Mouse (Mus musculus): ENCODE measurements at regions not wholly inside any gene's neighbourhood (a gene's known extent, or its start where the extent isn't known, plus 50 kb on each side); places are given as distances from the start of the nearest gene placed in this dataset.

DNA sequence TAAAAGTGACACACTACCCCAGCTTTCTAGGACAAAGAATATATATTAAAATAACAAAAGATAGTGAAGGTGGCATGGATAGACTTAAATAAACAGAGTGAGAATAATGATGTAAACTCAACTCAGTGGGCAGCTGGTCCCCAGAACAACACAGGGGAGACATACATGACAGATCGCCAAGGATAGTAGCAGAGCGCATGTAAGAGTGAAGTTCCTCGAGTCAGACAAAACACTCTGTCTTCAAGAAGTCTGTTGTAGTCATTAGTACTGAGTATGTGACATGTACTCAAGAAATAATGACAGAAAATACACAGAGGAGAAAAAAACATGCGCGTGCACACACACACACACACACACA lies 74.8 kb upstream of the Stxbp5l start:
- DNase-seq (ENCODE audit: extremely low read depth, low read depth, low spot score): no peak

GRCm38 (mm10) chr16:37458592-37459532 lies 74.1 kb upstream of the Stxbp5l start:
- no peak for DNase-seq (ENCODE audit: extremely low read depth, low read depth, low spot score)

DNA sequence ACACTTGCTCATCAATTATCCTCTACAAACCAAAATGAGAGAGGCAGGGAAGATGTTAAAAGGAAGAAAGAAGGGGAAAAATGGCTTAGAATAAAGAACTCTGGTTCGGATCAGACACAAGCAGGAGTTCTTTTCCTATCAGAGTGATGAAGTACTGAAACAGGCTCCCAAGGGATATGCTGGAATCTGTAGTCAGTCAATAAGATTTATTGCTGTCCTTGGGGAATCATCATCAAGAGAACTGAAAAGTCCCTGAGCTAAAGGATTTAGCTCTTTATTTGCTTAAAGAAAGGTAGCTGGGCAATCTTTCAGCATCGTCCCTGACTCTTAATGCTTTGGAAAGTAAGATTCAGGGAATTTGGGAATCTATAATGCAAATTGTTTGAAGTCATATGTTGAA lies 71.2 kb upstream of the Stxbp5l start:
- no peak for DNase-seq (ENCODE audit: extremely low read depth, low read depth, low spot score)

GRCm38 (mm10) chr16:37449846-37450245 lies 65.1 kb upstream of the Stxbp5l start:
- DNase-seq (ENCODE audit: extremely low read depth, low read depth, low spot score): peak; percentile 45

GRCm38 (mm10) chr16:37445756-37446155 lies 61.0 kb upstream of the Stxbp5l start:
- no peak for DNase-seq (ENCODE audit: extremely low read depth, low read depth, low spot score)

GRCm38 (mm10) chr16:37442936-37443335 lies 58.2 kb upstream of the Stxbp5l start:
- DNase-seq (ENCODE audit: extremely low read depth, low read depth, low spot score): no peak

- no peak for DNase-seq (ENCODE audit: extremely low read depth, low read depth, low spot score)
Measured at GRCm38 (mm10) chr16:37442481-37442880, 57.7 kb upstream of the Stxbp5l start.

DNA sequence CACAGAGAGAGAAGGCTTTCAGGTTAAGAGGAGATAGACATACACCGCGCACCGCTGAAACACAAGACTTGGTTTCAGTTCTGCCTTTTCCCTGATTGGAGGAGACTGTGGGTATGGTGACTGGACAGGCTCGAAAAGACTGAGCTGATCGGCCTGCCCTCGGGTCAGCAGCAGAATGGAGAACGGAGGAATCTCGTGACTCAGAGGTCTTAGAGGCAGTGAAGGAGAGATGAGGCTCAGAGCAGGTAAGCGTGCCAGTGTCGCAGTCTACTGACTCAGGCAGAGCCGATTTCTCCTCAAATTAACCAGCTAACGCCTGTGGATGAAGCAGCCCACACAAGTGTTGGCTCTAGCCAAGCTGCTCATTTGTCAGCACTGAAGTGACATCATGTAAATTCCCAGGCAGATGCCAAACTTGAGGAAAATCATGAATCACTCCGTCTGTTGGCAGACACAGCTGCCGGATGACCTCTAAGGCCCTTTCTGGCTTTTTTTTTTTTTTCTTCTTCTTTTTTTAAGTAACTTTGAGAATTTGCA lies 55.9 kb upstream of the Stxbp5l start:
- no peak for DNase-seq (ENCODE audit: extremely low read depth, low read depth, low spot score)
